Mouse (Mus musculus): ENCODE data around the gene Cdc5l. TPM values are rescaled to one million over a fixed set of nuclear protein-coding genes. Genes with fewer than 3 reads are reported as not detected.
A peak's percentile ranks its signal among the peaks of the same experiment; 100 is the strongest.
"Not testable (repeated sequence)": the region's sequence is repeated elsewhere in the genome, so short reads cannot be mapped to it uniquely, and the experiment has no call there.

Cdc5l gene
- polyA plus RNA-seq, 1 experiment, result 9.8 TPM

DNA sequence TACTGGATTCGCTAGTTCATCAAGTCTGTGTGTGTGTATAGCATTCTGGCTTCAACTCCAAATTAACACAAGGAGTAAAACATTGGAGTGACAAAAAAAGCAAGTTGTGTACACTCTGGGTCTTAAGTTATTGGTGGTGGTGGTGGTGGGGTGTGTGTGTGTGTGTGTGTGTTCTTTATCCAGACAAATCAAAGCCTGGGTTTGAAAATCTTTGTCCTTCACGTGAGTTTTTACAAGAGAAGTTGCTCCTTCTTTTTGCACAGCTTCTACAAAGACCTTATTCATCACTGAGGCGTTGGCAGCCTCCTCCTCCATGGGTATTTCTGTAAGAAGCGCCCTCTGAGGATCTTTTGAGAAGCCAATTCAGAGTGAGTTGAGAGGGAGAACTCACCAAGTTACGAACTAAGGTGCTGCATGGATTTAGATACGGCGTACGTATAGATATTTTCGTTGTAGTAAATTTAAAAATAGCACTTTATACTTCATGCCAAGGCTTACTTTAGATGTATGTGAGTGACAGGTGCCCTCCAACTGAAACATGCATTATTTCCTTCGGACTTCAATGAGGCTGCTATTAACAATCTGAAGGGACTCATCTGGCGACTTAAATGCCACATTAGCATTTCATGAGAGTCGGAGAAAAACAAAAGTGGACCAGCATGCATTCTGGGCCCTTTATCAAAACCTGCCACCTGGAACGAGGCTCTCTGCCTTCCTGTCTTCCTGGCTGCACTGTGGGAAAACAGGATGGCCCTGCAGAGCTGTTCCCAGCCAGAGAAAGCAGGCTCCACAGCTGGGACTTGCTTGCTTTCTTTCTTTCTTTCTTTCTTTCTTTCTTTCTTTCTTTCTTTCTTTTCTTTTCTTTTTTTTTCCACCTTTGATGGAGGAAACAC lies 23.0 kb upstream of the Cdc5l start:
- peaks cover 1% of the 10 kb centered on the region for H3K36me3 ChIP-seq (ENCODE audit: control insufficient read depth, insufficient read depth, low read length)
- H3K27me3 ChIP-seq (ENCODE audit: control insufficient read depth, insufficient read depth, low read length), result no peaks in the 10 kb centered on the region
- TF ChIP-seq CTCF (IDR thresholded peaks at IDR 0.05; ENCODE audit: control insufficient read depth, insufficient read depth, insufficient replicate concordance, low read depth, low read length), result no peak
- TF ChIP-seq POLR2A (IDR thresholded peaks at IDR 0.05; ENCODE audit: control insufficient read depth, low read depth, low read length), result no peak
- H3K4me3 ChIP-seq (ENCODE audit: control insufficient read depth, low read depth, low read length), result no peak overlapping the region
- H3K27ac ChIP-seq (ENCODE audit: control insufficient read depth, insufficient read depth, low read depth, low read length), result no peak overlapping the region
- no peaks in the 10 kb centered on the region for H3K4me1 ChIP-seq (ENCODE audit: control insufficient read depth, insufficient read depth, low read length)

GRCm38 (mm10) chr17:45455783-45456182 lies 22.2 kb upstream of the Cdc5l start:
- H3K4me3 ChIP-seq (ENCODE audit: control insufficient read depth, low read depth, low read length); H3K36me3 ChIP-seq (ENCODE audit: control insufficient read depth, insufficient read depth, low read length); H3K27me3 ChIP-seq (ENCODE audit: control insufficient read depth, insufficient read depth, low read length); H3K27ac ChIP-seq (ENCODE audit: control insufficient read depth, insufficient read depth, low read depth, low read length); H3K4me1 ChIP-seq (ENCODE audit: control insufficient read depth, insufficient read depth, low read length): not testable (repeated sequence)

GRCm38 (mm10) chr17:45454794-45455193 lies 21.3 kb upstream of the Cdc5l start:
- Histone ChIP-seq H3K4me1 (ENCODE audit: control insufficient read depth, insufficient read depth, low read length) (no peaks in the 10 kb centered on the region), H3K36me3 (ENCODE audit: control insufficient read depth, insufficient read depth, low read length) (peaks cover 1% of the 10 kb centered on the region), H3K4me3 (ENCODE audit: control insufficient read depth, low read depth, low read length) (no peak overlapping the region), H3K27ac (ENCODE audit: control insufficient read depth, insufficient read depth, low read depth, low read length) (no peak overlapping the region), H3K27me3 (ENCODE audit: control insufficient read depth, insufficient read depth, low read length) (no peaks in the 10 kb centered on the region)
- TF ChIP-seq CTCF (IDR thresholded peaks at IDR 0.05; ENCODE audit: control insufficient read depth, insufficient read depth, insufficient replicate concordance, low read depth, low read length), result no peak

GRCm38 (mm10) chr17:45452271-45452670 lies 18.7 kb upstream of the Cdc5l start:
- Histone ChIP-seq H3K27me3 (ENCODE audit: control insufficient read depth, insufficient read depth, low read length) (no peaks in the 10 kb centered on the region), H3K36me3 (ENCODE audit: control insufficient read depth, insufficient read depth, low read length) (peaks cover 1% of the 10 kb centered on the region), H3K4me1 (ENCODE audit: control insufficient read depth, insufficient read depth, low read length) (no peaks in the 10 kb centered on the region), H3K27ac (ENCODE audit: control insufficient read depth, insufficient read depth, low read depth, low read length) (peak overlapping the region; percentile 12; the same call in 1 of the 2 replicates), H3K4me3 (ENCODE audit: control insufficient read depth, low read depth, low read length) (no peak overlapping the region)
- TF ChIP-seq CTCF (IDR thresholded peaks at IDR 0.05; ENCODE audit: control insufficient read depth, insufficient read depth, insufficient replicate concordance, low read depth, low read length), result no peak
- no peak for TF ChIP-seq POLR2A (IDR thresholded peaks at IDR 0.05; ENCODE audit: control insufficient read depth, low read depth, low read length)

DNA sequence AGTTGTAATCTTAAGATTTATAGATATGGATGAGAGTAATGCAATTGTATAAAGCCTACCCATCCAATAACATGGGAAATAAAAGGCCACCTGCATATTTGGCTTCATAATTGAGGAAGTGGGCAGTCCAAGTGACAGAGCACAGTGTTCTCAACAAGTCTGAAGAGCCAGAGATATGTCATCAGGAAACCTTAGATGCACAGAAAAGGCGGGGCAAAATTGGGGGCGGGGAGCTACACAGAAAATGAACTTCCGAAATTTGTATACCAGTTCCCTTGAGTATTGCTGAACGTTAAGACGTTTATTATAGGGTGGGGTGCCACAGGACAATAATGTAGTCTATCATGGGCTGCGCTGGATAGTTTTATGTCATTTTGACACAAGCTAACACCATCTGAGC lies 16.6 kb upstream of the Cdc5l start:
- no peaks in the 10 kb centered on the region for H3K27me3 ChIP-seq (ENCODE audit: control insufficient read depth, insufficient read depth, low read length)
- H3K36me3 ChIP-seq (ENCODE audit: control insufficient read depth, insufficient read depth, low read length), result peaks cover 1% of the 10 kb centered on the region
- H3K27ac ChIP-seq (ENCODE audit: control insufficient read depth, insufficient read depth, low read depth, low read length), result no peak overlapping the region
- TF ChIP-seq CTCF (IDR thresholded peaks at IDR 0.05; ENCODE audit: control insufficient read depth, insufficient read depth, insufficient replicate concordance, low read depth, low read length), result no peak
- no peak for TF ChIP-seq POLR2A (IDR thresholded peaks at IDR 0.05; ENCODE audit: control insufficient read depth, low read depth, low read length)
- H3K4me3 ChIP-seq (ENCODE audit: control insufficient read depth, low read depth, low read length), result no peak overlapping the region
- no peaks in the 10 kb centered on the region for H3K4me1 ChIP-seq (ENCODE audit: control insufficient read depth, insufficient read depth, low read length)

DNA sequence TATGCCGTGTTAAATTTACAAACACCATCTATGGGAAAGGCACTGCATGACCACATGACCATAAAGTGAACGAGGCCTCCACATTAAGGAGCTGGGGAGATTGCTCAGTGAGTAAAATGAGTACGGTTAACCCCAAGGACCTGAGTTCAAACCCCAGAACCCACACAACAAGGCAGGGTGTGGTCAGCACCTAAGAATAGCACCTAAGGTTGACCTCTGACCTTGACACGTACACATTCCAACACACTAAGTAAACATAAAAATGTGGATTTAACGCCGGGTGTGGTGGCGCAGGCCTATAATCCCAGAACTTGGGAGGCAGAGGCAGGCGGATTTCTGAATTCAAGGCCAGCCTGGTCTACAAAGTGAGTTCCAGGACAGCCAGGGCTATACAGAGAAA lies 16.0 kb upstream of the Cdc5l start:
- no peak overlapping the region for H3K27ac ChIP-seq (ENCODE audit: control insufficient read depth, insufficient read depth, low read depth, low read length)
- peaks cover 1% of the 10 kb centered on the region for H3K36me3 ChIP-seq (ENCODE audit: control insufficient read depth, insufficient read depth, low read length)

DNA sequence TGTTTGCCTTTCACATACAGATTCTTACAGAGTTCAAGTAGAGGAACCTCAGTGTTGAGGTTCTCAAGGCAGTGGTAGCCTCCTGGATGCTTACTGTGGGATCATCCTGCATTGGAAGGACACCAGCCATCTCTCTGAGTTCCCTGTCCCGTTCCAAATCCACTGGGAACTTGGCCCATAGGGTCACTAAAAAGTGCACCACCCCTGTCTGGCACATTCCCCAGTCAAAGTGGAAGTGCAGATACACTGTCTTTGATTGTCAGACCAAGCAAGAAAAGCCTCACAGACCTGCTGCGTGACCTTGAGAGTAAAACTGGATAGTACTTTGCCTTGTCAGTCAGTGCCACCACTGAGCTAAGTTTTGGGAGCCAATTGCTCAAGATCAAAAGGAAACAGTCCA lies 13.5 kb upstream of the Cdc5l start:
- Histone ChIP-seq H3K27ac (ENCODE audit: control insufficient read depth, insufficient read depth, low read depth, low read length) (no peak overlapping the region), H3K27me3 (ENCODE audit: control insufficient read depth, insufficient read depth, low read length) (no peaks in the 10 kb centered on the region), H3K4me1 (ENCODE audit: control insufficient read depth, insufficient read depth, low read length) (no peaks in the 10 kb centered on the region), H3K36me3 (ENCODE audit: control insufficient read depth, insufficient read depth, low read length) (no peaks in the 10 kb centered on the region; the same call in 1 of the 2 replicates), H3K4me3 (ENCODE audit: control insufficient read depth, low read depth, low read length) (no peak overlapping the region)
- no peak for TF ChIP-seq POLR2A (IDR thresholded peaks at IDR 0.05; ENCODE audit: control insufficient read depth, low read depth, low read length)
- TF ChIP-seq CTCF (IDR thresholded peaks at IDR 0.05; ENCODE audit: control insufficient read depth, insufficient read depth, insufficient replicate concordance, low read depth, low read length), result no peak

More for the DNA sequence above, 16.0 kb upstream of the Cdc5l start:
- H3K4me3 ChIP-seq (ENCODE audit: control insufficient read depth, low read depth, low read length), result no peak overlapping the region
- H3K4me1 ChIP-seq (ENCODE audit: control insufficient read depth, insufficient read depth, low read length), result no peaks in the 10 kb centered on the region
- TF ChIP-seq POLR2A (IDR thresholded peaks at IDR 0.05; ENCODE audit: control insufficient read depth, low read depth, low read length), result no peak
- TF ChIP-seq CTCF (IDR thresholded peaks at IDR 0.05; ENCODE audit: control insufficient read depth, insufficient read depth, insufficient replicate concordance, low read depth, low read length), result no peak
- no peaks in the 10 kb centered on the region for H3K27me3 ChIP-seq (ENCODE audit: control insufficient read depth, insufficient read depth, low read length)
